Mouse (Mus musculus): Measurements from ENCODE around the gene Rem2. TPM values are rescaled to one million over a fixed set of nuclear protein-coding genes. Genes with fewer than 3 reads are reported as not detected.
A peak's percentile ranks its signal among the peaks of the same experiment; 100 is the strongest.

Gene Rem2
- polyA plus RNA-seq, 1 experiment from 2014 or later = 4.3 TPM

GRCm38 (mm10) chr14:54462146-54462545 lies 13.8 kb upstream of the Rem2 start:
- Histone ChIP-seq H3K36me3 (ENCODE audit: insufficient read depth, low read length) (peaks cover 5% of the 10 kb centered on the region), H3K4me2 (ENCODE audit: low read length) (no peak overlapping the region), H3K27ac (no peak overlapping the region), H3K9ac (ENCODE audit: low read depth, low read length) (no peak overlapping the region), H3K9me3 (replicated peaks; ENCODE audit: low read length) (no peaks in the 10 kb centered on the region), H3K27me3 (ENCODE audit: insufficient read depth, low read length) (no peaks in the 10 kb centered on the region), H3K4me3 (replicated peaks; ENCODE audit: low read depth, low read length) (no peak overlapping the region), H3K4me1 (replicated peaks; ENCODE audit: insufficient read depth, low read length) (0 out of 2 replicates have a peak, but pooled peaks cover 3% of the 10 kb centered on the region)
- TF ChIP-seq CTCF (IDR thresholded peaks at IDR 0.05; ENCODE audit: low read depth) = no peak
- DNase-seq (ENCODE audit: low spot score) (no peak), ATAC-seq (replicated peaks; ENCODE audit: low FRiP score, low read depth) (no peak)
- WGBS = 78% methylated on average over 4 of the region's 4 CpGs

GRCm38 (mm10) chr14:54463108-54463958 lies 12.6 kb upstream of the Rem2 start:
- DNase-seq (ENCODE audit: low spot score) (no peak), ATAC-seq (replicated peaks; ENCODE audit: low FRiP score, low read depth) (peak; percentile 17; the same call in 1 of the 2 replicates)
- no peaks in the 10 kb centered on the region for H3K27me3 ChIP-seq (ENCODE audit: insufficient read depth, low read length)
- H3K36me3 ChIP-seq (ENCODE audit: insufficient read depth, low read length) = peaks cover 17% of the 10 kb centered on the region
- no peak for TF ChIP-seq CTCF (IDR thresholded peaks at IDR 0.05; ENCODE audit: low read depth)
- peak overlapping the region; percentile 93 for H3K27ac ChIP-seq
- 13% methylated on average over 12 of the region's 12 CpGs for WGBS
- H3K4me3 ChIP-seq (replicated peaks; ENCODE audit: low read depth, low read length) = peak overlapping the region; percentile 80
- H3K4me1 ChIP-seq (replicated peaks; ENCODE audit: insufficient read depth, low read length) = 0 out of 2 replicates have a peak, but pooled peaks cover 3% of the 10 kb centered on the region
- peak overlapping the region; percentile 85 for H3K9ac ChIP-seq (ENCODE audit: low read depth, low read length)
- H3K4me2 ChIP-seq (ENCODE audit: low read length) = peak overlapping the region; percentile 73
- no peaks in the 10 kb centered on the region for H3K9me3 ChIP-seq (replicated peaks; ENCODE audit: low read length)

GRCm38 (mm10) chr14:54463959-54464292 lies 12.0 kb upstream of the Rem2 start, which contains the start of gene Lrp10:
TSS of gene Lrp10 (plus strand) at chr14:54464137.
- peaks cover 23% of the 10 kb centered on the region for H3K36me3 ChIP-seq (ENCODE audit: insufficient read depth, low read length)
- 0 out of 2 replicates have a peak, but pooled peaks cover 3% of the 10 kb centered on the region for H3K4me1 ChIP-seq (replicated peaks; ENCODE audit: insufficient read depth, low read length)
- H3K9ac ChIP-seq (ENCODE audit: low read depth, low read length) = peak within 1 kb of the TSS; percentile 85
- no peaks in the 10 kb centered on the region for H3K27me3 ChIP-seq (ENCODE audit: insufficient read depth, low read length)
- 0% methylated on average over 24 of the region's 35 CpGs for WGBS
- H3K4me3 ChIP-seq (replicated peaks; ENCODE audit: low read depth, low read length) = peak within 1 kb of the TSS; percentile 80
- H3K4me2 ChIP-seq (ENCODE audit: low read length) = peak within 1 kb of the TSS; percentile 73
- peak; percentile 95 for DNase-seq (ENCODE audit: low spot score)
- peak; percentile 89 for ATAC-seq (replicated peaks; ENCODE audit: low FRiP score, low read depth)
- no peaks in the 10 kb centered on the region for H3K9me3 ChIP-seq (replicated peaks; ENCODE audit: low read length)
- H3K27ac ChIP-seq = peak within 1 kb of the TSS; percentile 93
- no peak for TF ChIP-seq CTCF (IDR thresholded peaks at IDR 0.05; ENCODE audit: low read depth)

- WGBS = 1% methylated on average over 50 of the region's 57 CpGs
- Histone ChIP-seq H3K36me3 (ENCODE audit: insufficient read depth, low read length) (peaks cover 27% of the 10 kb centered on the region), H3K4me1 (replicated peaks; ENCODE audit: insufficient read depth, low read length) (0 out of 2 replicates have a peak, but pooled peaks cover 3% of the 10 kb centered on the region), H3K27ac (peak overlapping the region; percentile 93), H3K4me2 (ENCODE audit: low read length) (peak overlapping the region; percentile 73), H3K27me3 (ENCODE audit: insufficient read depth, low read length) (no peaks in the 10 kb centered on the region), H3K9me3 (replicated peaks; ENCODE audit: low read length) (no peaks in the 10 kb centered on the region), H3K4me3 (replicated peaks; ENCODE audit: low read depth, low read length) (peak overlapping the region; percentile 80), H3K9ac (ENCODE audit: low read depth, low read length) (peak overlapping the region; percentile 85)
- peak; percentile 91 for DNase-seq (ENCODE audit: low spot score)
- peak; percentile 88 for ATAC-seq (replicated peaks; ENCODE audit: low FRiP score, low read depth)
- TF ChIP-seq CTCF (IDR thresholded peaks at IDR 0.05; ENCODE audit: low read depth) = peak; percentile 81
Measured at GRCm38 (mm10) chr14:54464293-54465005, 11.5 kb upstream of the Rem2 start.

- peaks cover 35% of the 10 kb centered on the region for H3K36me3 ChIP-seq (ENCODE audit: insufficient read depth, low read length)
- H3K9ac ChIP-seq (ENCODE audit: low read depth, low read length) = no peak overlapping the region
- no peak overlapping the region for H3K4me3 ChIP-seq (replicated peaks; ENCODE audit: low read depth, low read length)
- ATAC-seq (replicated peaks; ENCODE audit: low FRiP score, low read depth) (no peak), DNase-seq (ENCODE audit: low spot score) (no peak)
- no peaks in the 10 kb centered on the region for H3K27me3 ChIP-seq (ENCODE audit: insufficient read depth, low read length)
- TF ChIP-seq CTCF (IDR thresholded peaks at IDR 0.05; ENCODE audit: low read depth) = no peak
- no peaks in the 10 kb centered on the region for H3K9me3 ChIP-seq (replicated peaks; ENCODE audit: low read length)
- H3K4me1 ChIP-seq (replicated peaks; ENCODE audit: insufficient read depth, low read length) = no peaks in the 10 kb centered on the region; the same call in 1 of the 2 replicates
- no peak overlapping the region for H3K27ac ChIP-seq
- 89% methylated on average over 2 of the region's 2 CpGs for WGBS
- no peak overlapping the region for H3K4me2 ChIP-seq (ENCODE audit: low read length)
Measured at GRCm38 (mm10) chr14:54471467-54471866, 4.4 kb upstream of the Rem2 start.

- no peak for DNase-seq (ENCODE audit: low spot score)
Measured at GRCm38 (mm10) chr14:54472671-54473070, 3.2 kb upstream of the Rem2 start.

More at GRCm38 (mm10) chr14:54472671-54473070, 3.2 kb upstream of the Rem2 start:
- Histone ChIP-seq H3K4me3 (replicated peaks; ENCODE audit: low read depth, low read length) (no peak overlapping the region), H3K4me1 (replicated peaks; ENCODE audit: insufficient read depth, low read length) (no peaks in the 10 kb centered on the region; the same call in 1 of the 2 replicates), H3K36me3 (ENCODE audit: insufficient read depth, low read length) (peaks cover 26% of the 10 kb centered on the region), H3K27ac (no peak overlapping the region), H3K9ac (ENCODE audit: low read depth, low read length) (no peak overlapping the region), H3K27me3 (ENCODE audit: insufficient read depth, low read length) (no peaks in the 10 kb centered on the region), H3K9me3 (replicated peaks; ENCODE audit: low read length) (no peaks in the 10 kb centered on the region), H3K4me2 (ENCODE audit: low read length) (no peak overlapping the region)
- TF ChIP-seq CTCF (IDR thresholded peaks at IDR 0.05; ENCODE audit: low read depth) = no peak
- ATAC-seq (replicated peaks; ENCODE audit: low FRiP score, low read depth) = no peak
- 68% methylated on average over 5 of the region's 5 CpGs for WGBS
